Mouse (Mus musculus) heart, adult 2 months (tissue): ENCODE data around the gene Snd1. TPM values are rescaled to one million over a fixed set of nuclear protein-coding genes. Genes with fewer than 3 reads are reported as not detected.

ENCODE experiments used
- DNase-seq, 2 experiments: peaks; one replicate each; pipeline ENCODE4 v3.0.0; 2021
- H3K27ac ChIP-seq: fragments of 200-600 bp; 2 replicates; pipeline ENCODE4 v1.8.1; 2022
- H3K27me3 ChIP-seq: fragments of 200-500 bp; 2 replicates; pipeline ENCODE4 v1.6.1; 2012; ENCODE audit warnings: mild to moderate bottlenecking, low read length, inconsistent platforms, mixed read lengths; ENCODE audit not compliant: control insufficient read depth, insufficient read depth
- H3K36me3 ChIP-seq: fragments of 200-500 bp; 2 replicates; pipeline ENCODE4 v1.6.1; 2012; ENCODE audit warnings: low read length, inconsistent platforms; ENCODE audit not compliant: control insufficient read depth, insufficient read depth
- H3K4me1 ChIP-seq: fragments of 200-500 bp; 2 replicates; pipeline ENCODE4 v1.6.1; 2011; ENCODE audit warnings: low read length; ENCODE audit not compliant: control insufficient read depth, insufficient read depth
- H3K4me3 ChIP-seq: fragments of 200-600 bp; 2 replicates; pipeline ENCODE4 v1.8.1; 2022
- H3K79me2 ChIP-seq: fragments of 200-500 bp; replicated peaks from 2 replicates; pipeline ENCODE4 v1.6.1; 2012; ENCODE audit warnings: mild to moderate bottlenecking, inconsistent platforms, low read length, moderate library complexity, mixed read lengths; ENCODE audit not compliant: control insufficient read depth, insufficient read depth
- H3K9ac ChIP-seq: fragments of 200-500 bp; 2 replicates; pipeline ENCODE4 v1.6.1; 2012; ENCODE audit warnings: low read depth, mild to moderate bottlenecking, control low read depth, inconsistent platforms, low read length, mixed read lengths
- CTCF ChIP-seq: fragments of 200-600 bp; IDR thresholded peaks from 2 replicates; pipeline ENCODE4 v1.8.1; 2022; ENCODE audit warnings: antibody characterized with exemption, mild to moderate bottlenecking, moderate library complexity
- EP300 ChIP-seq: fragments of 200-500 bp; IDR thresholded peaks from 2 replicates; pipeline ENCODE4 v1.6.1; 2011; ENCODE audit warnings: low read depth, low read length, control low read depth; ENCODE audit not compliant: insufficient read depth
- POLR2A ChIP-seq: fragments of 200-500 bp; IDR thresholded peaks from 2 replicates; pipeline ENCODE4 v1.6.1; 2011; ENCODE audit warnings: mild to moderate bottlenecking, low read depth, low read length, control low read depth; ENCODE audit not compliant: insufficient read depth
- WGBS: fragments of 180-500 bp; shearing (Covaris S2); methylation state at CpG from one replicate; pipeline ENCODE4 v1.1.7; 2018; 5-methylcytosine and 5-hydroxymethylcytosine counted together
- intact Hi-C: fragments of 180-260 bp; cut with DNase I; formaldehyde crosslinking; loops from one replicate; pipeline ENCODE4 v1.15.1; 2025
- polyA plus RNA-seq: library from polyadenylated mRNA; depleted of rRNA; stranded (reverse); fragments of >200 nt; gene quantifications from 2 replicates; pipeline ENCODE4 v1.2.3, GENCODE M21; 2012
- total RNA-seq, 2 experiments: library from RNA; stranded (reverse); gene quantifications; 2 replicates each; pipeline ENCODE4 v1.2.3; 2021

Snd1 gene
- total and polyA plus RNA-seq, 3 experiments, result 39.9 to 74.1 (median 62.4) TPM

GRCm38 (mm10) chr6:28685745-28686144 lies 210.8 kb downstream of the Snd1 start:
- no peaks in the 10 kb centered on the region for H3K79me2 ChIP-seq
- H3K27me3 ChIP-seq, result no peaks in the 10 kb centered on the region
- DNase-seq, result no peak
- no peak overlapping the region for H3K9ac ChIP-seq
- peaks cover 2% of the 10 kb centered on the region for H3K4me1 ChIP-seq
- 80% methylated on average over 5 of the region's 5 CpGs for WGBS
- H3K27ac ChIP-seq, result no peak overlapping the region
- peaks cover 6% of the 10 kb centered on the region for H3K36me3 ChIP-seq
- no peak for TF ChIP-seq CTCF
- intact Hi-C loops, result no loop called here
- H3K4me3 ChIP-seq, result no peak overlapping the region

- Histone ChIP-seq H3K36me3 (no peaks in the 10 kb centered on the region; the same call in 1 of the 2 replicates), H3K79me2 (no peaks in the 10 kb centered on the region), H3K27ac (no peak overlapping the region), H3K4me3 (no peak overlapping the region), H3K27me3 (no peaks in the 10 kb centered on the region), H3K9ac (no peak overlapping the region), H3K4me1 (no peaks in the 10 kb centered on the region)
- intact Hi-C loops, result no loop called here
- DNase-seq, result no peak
- no peak for TF ChIP-seq CTCF
- no peak for TF ChIP-seq POLR2A
- no peak for TF ChIP-seq EP300
- WGBS, result 78% methylated on average over 5 of the region's 5 CpGs
These were observed 212.8 kb downstream of the Snd1 start for GRCm38 (mm10) chr6:28687776-28688175.

- intact Hi-C loops, result no loop called here
- Histone ChIP-seq H3K36me3 (no peaks in the 10 kb centered on the region), H3K4me1 (no peaks in the 10 kb centered on the region), H3K79me2 (no peaks in the 10 kb centered on the region), H3K27me3 (no peaks in the 10 kb centered on the region), H3K27ac (no peak overlapping the region), H3K4me3 (no peak overlapping the region), H3K9ac (no peak overlapping the region)
- no peak for TF ChIP-seq EP300
- TF ChIP-seq CTCF, result no peak
- TF ChIP-seq POLR2A, result no peak
- no peak for DNase-seq
These were observed 217.7 kb downstream of the Snd1 start for GRCm38 (mm10) chr6:28692659-28693058.

- no peak overlapping the region for H3K4me3 ChIP-seq
- H3K79me2 ChIP-seq, result no peaks in the 10 kb centered on the region
- TF ChIP-seq CTCF (no peak), POLR2A (no peak), EP300 (no peak)
- DNase-seq, result no peak
- 97% methylated on average over 3 of the region's 3 CpGs for WGBS
- H3K27ac ChIP-seq, result no peak overlapping the region
- H3K36me3 ChIP-seq, result no peaks in the 10 kb centered on the region
- no peaks in the 10 kb centered on the region for H3K4me1 ChIP-seq
- intact Hi-C loops, result no loop called here
- no peaks in the 10 kb centered on the region for H3K27me3 ChIP-seq
- H3K9ac ChIP-seq, result no peak overlapping the region
These were observed 222.3 kb downstream of the Snd1 start for GRCm38 (mm10) chr6:28697214-28697613.

- TF ChIP-seq CTCF (no peak), EP300 (no peak), POLR2A (no peak)
- Histone ChIP-seq H3K36me3 (peaks cover 10% of the 10 kb centered on the region), H3K27me3 (no peaks in the 10 kb centered on the region), H3K27ac (no peak overlapping the region; the same call in 1 of the 2 replicates), H3K4me3 (no peak overlapping the region), H3K79me2 (no peaks in the 10 kb centered on the region), H3K9ac (no peak overlapping the region), H3K4me1 (peaks cover 8% of the 10 kb centered on the region)
- DNase-seq, result no peak
- WGBS, result 26% methylated on average over 6 of the region's 6 CpGs
- intact Hi-C loops, result no loop called here
These were observed 229.7 kb downstream of the Snd1 start for GRCm38 (mm10) chr6:28704612-28705011.

GRCm38 (mm10) chr6:28705384-28706107 lies 230.6 kb downstream of the Snd1 start:
- Histone ChIP-seq H3K36me3 (peaks cover 11% of the 10 kb centered on the region), H3K79me2 (no peaks in the 10 kb centered on the region), H3K27ac (no peak overlapping the region; the same call in 1 of the 2 replicates), H3K9ac (no peak overlapping the region), H3K27me3 (no peaks in the 10 kb centered on the region), H3K4me3 (no peak overlapping the region), H3K4me1 (peaks cover 8% of the 10 kb centered on the region)
- intact Hi-C loops, result no loop called here
- WGBS, result 41% methylated on average over 6 of the region's 6 CpGs
- DNase-seq, result peak in 1 of 2 experiments; percentile 29
- no peak for TF ChIP-seq POLR2A
- TF ChIP-seq CTCF, result no peak
- TF ChIP-seq EP300, result no peak
